Mouse (Mus musculus) layer of hippocampus, postnatal 36 days (tissue): Measurements from ENCODE around the gene Slbp. TPM values are rescaled to one million over a fixed set of nuclear protein-coding genes. Genes with fewer than 3 reads are reported as not detected.

ENCODE experiments used
- DNase-seq, 2 experiments: peaks; one replicate each; pipeline ENCODE4 v3.0.0; 2022
- total RNA-seq, 2 experiments: library from RNA; stranded (reverse); gene quantifications; 2 replicates each; pipeline ENCODE4 v1.2.3; 2021

The Slbp gene
- 10 to 100 TPM; 21.0 to 21.1 TPM for total RNA-seq

DNA sequence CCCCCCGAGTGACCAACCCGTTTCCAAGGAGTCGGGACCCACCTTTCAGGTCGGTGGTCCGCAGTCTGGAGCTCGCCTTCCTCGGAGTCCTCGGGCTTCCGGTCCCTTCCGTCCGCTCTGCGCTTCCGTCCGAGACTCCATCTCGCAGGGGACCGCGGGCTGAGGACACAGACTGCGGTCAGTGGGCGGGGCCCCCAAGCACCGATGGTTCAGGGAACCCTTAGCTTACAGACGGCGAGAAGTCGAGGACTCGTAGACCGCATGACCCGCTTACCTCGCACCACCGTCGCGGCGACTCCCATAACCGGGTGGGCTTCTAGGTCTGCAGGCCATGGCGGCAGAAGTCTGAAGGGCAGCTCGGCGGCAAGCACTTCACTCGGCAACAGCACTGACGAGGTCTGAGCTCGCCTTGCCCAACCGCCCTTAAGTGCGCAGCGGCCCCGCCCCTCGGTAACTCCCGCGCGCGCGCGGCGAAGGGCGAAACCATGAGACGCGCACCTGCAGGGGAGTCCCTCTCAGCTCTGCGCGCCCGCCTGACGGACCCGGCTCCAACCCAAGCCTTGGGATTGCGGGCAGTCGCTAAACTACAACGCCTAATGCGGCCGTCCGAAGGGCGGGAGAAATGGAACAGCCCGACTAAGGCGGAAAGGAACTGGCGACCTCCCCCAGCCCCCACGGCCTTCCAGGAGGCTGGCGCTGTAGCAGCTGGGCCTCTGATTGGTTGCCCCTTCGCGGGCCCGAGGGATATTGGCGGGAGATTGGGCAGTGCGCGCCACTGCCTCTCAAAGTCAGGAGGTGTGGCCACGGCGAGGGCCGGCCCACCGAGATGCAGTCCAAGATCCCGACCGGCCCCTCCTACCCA lies at the start of gene Slbp:
Slbp (minus strand) TSS at position 654 of the 862 bp plus-strand sequence.
- peak; percentile 97 for DNase-seq

DNA sequence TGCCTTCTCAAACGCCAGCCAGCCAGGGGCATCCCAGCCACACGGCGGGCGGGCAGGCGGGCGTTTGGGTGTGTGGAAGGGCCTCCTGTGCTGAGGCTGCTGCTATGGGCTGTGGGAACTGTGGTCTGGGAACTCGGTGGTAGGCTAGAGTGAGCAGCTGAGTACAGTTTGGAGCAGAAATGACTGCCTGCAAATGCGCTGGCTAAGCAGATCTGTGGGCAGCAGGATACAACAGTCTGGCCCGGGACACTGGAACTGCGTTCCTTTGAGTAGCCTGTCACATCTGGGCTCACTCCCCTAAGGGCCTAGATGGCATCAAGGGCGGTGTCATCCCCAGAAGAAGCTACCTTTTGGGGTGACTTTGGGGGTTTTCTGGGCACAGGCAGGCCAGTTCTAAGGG lies 49.5 kb upstream of the Slbp start:
- no peak for DNase-seq

- DNase-seq = no peak
Measured at GRCm38 (mm10) chr5:33700010-33700409, 47.6 kb upstream of the Slbp start.

DNA sequence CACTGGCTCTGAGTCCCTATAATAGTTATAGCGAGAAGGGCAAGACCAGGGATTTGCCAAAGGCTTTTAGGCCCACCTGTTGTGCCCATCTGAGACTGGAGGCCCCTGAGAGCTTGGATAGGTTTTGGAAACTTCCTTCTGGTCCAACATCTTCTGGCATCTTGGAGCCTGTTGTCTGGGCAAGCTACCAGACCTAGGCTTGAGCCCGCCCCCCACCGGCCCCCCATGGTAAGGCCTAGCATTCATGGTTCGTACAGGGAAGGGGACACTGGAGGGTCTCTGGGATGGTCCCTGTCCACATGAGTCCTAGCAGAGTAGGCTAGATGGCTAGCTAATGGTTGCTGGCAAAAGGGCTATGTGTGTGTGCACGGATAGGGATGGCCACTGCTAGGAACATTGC lies 46.3 kb upstream of the Slbp start:
- no peak for DNase-seq

DNA sequence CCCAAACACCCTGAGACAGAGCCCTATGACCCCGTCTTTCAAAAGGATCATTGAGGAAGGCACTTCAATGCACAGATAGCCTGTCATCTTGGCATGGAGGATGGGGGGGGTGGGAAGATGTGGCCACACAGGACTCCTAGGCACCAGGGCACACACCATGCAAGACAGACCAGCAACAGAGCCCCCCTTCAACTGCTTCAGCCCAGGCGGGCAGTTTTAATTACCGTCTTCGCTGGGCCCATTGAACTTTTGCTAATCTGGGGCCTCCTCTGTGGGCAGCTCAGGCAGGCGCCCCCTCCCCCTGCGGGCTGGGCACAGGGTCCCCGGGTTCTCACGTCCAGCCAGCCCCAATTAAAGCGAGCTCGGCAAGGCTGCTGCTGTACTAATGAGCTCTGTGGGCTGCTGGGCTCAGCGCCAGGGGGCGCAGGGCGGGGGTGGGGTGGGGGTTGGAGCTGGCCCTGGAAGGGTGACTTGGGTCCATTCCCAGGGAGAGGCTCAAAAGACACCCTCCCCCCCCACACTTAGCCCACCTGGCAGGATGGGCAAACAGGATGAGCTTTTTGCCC lies 45.7 kb upstream of the Slbp start:
- peak; percentile 48 to 75 for DNase-seq

DNA sequence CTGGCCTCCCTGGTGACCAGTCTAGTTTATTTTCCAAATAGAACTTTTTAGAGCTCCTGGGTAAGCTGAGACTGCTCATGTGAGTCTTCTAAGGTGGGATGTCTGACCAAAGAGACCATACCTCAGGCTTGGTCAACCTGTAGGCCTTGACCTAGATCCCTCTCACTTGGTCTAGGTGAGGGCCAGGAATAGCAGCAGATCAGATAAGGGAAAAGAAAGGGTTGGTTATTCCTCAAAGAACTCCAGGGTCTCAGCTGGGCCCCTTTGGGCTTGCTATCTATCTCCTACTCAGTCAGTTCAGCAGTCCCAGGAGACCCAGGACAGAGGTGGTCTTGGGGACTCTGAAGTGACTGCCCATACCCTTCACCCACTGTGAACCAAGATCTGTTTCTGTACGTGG lies 45.2 kb upstream of the Slbp start:
- no peak for DNase-seq

DNA sequence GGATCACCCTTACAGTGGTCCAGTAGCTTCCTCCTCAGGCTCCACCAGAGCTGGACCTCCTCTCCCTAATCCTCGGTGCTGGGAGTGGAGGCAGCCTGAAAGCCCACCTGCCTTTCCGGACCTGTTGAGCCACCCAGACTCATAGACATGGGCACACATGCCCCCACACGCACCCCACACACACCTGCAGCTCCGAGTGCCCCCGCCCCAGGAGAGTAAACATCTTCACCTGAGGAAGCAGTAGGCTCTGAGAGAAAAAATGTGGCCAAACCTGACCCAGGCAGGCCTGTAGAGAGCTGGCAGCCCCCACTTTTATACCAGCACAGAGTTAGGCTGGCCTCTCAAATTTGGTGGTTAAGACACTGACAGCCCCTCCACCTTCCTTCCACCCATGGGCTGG lies 44.1 kb upstream of the Slbp start:
- no peak for DNase-seq

DNA sequence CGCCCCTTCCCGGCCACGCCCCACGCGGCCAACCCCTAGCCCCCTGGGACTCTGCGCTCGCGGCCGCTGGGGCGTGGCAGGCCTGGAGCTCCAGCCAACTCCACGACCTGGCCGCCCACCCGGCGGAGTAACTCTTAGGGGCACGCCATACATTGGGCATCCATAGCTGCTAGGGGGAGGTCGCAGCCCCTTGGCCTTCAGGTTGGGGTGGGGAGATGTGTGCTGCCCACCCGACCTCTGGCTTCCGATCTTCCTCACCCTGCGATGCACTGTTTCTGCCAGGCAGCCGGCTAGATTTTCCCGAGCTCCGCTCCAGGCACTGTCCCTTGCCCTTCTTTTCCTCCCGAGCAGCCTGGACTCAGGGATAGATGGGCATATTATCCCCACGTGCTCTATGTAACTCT lies 43.3 kb upstream of the Slbp start:
- DNase-seq = no peak

DNA sequence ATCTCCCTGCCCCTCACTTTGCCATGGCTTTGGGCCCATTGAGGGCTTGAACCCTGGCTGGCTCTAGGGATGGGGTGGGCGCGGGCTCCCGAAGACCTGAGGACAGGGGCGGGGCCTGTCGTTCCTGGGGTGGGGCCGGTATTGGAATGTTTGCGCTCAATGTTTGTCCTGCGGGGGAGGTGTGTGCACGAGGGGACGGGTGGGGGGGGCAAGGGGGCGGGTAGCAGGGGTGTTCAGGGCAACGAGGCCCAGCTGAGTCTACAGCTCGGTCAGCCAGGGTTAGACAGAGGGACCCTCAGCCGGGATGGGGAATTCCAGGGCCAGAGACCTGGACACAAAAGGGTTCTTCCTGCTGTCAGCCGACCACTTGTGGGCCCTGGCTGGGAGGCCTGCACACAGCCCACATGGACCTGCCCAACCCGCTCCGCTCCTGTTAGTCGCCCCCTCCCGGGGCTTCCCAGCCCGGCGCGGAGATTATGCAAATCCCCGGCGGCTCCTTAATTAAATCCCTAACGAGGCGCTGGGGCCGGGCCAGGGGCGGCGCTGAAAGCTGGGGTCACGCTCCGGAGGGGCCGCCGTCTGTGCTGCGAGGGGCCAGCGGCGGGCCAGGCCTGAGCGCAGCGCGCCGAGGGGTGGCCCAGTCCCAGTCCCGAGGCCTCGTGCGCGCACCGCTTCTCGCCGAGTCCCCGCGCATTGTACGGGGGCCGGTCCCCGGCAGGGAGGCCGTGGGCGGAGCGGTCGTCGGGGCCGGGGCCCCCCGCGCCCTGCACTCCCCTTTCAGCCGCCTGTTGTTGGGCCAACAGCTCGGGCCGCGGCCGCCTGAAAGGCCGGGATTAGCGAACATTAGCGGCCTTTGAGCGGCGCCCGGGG lies 42.7 kb upstream of the Slbp start:
- peak; percentile 67 to 77 for DNase-seq

DNA sequence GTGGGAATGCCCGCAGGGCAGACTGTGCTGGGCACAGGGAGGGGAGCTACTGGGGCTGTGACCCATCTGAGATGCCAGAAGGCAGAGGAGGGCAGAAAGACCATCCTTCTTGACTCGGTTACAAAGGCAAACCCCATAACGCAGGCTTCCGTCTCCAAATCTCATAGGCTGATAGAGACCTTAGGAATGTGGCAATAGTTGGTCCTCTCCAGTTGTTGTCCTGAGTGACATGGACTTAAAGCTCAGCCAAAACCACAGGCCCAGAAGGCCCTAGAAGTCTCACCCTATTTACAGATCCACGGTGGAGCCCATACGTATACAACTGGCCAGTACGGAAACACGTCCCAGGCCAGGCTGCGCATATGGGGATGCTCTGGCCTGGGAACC lies 42.1 kb upstream of the Slbp start:
- DNase-seq = no peak

DNA sequence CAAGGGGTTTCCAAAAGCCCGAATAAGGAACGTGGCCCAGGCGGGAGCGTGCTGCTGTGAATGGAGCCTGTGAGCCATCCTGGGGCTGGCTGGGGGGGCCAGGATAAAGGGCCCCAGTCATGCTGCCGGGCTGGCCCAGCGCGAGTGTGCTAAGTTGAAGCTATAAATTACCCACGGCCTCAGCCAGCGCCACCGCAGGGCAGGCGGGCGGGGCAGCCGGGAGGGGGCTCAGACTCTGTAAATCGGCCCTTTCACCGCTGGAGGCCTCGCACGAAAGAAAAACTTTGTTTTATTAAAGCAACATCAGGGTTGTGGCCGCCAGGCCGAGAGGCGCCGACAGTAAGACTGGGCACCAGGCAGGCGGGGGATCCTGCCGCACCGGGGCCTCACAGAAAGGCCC lies 40.0 kb upstream of the Slbp start:
- no peak for DNase-seq

- DNase-seq = no peak
Measured at GRCm38 (mm10) chr5:33689852-33690645, 37.7 kb upstream of the Slbp start.

DNA sequence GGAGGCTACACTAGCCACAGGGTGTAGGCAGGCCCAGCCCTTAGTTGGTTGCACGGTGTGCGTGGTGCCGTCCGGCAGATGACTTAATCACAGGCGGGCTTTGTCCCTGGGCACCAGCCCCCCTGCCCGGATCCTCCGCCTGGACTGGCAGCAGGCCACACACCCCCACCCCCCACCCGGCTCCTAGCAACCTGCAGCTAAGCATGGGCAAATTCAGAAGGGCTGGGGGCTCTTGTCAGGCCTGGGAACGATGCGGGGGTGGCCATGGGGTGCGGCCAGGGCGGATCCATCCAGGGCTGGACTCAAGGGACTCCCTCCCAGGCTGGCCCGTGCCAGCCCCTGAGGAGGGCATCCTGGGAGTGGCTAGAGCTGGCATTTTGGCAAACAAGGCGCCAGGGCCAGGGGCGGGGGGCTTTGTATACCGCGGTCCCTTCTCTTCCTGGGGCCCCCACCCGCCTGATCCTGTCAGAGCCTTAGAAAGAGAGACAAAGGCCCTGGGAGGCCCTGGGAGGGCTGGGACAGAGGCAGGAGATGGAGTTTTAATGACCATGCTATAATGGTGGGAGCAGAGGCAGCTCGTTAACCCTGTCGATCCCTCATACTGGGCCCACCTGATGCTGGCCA lies 37.0 kb upstream of the Slbp start:
- no peak for DNase-seq

GRCm38 (mm10) chr5:33688278-33689220 lies 36.2 kb upstream of the Slbp start:
- no peak for DNase-seq

- no peak for DNase-seq
Measured at GRCm38 (mm10) chr5:33687142-33687541, 34.8 kb upstream of the Slbp start.

DNA sequence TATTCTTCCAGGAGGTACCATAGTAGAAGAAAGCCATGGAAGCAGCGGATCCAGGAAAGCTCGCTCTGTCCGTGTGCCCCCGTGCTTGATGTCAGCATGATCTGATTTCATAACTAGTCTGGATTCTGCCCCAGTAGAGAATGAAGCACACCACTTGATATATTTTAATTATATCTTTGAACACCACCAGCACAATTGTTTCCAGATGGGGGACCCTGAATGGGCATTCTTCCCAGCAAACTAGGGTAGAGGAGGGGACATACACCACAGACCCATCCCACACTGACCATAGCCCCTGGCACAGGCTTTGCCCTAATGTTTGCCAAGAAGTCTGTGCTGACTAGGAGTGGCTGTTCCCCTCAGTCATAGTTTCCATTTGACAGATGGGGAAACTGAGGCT lies 32.6 kb upstream of the Slbp start:
- no peak for DNase-seq

DNA sequence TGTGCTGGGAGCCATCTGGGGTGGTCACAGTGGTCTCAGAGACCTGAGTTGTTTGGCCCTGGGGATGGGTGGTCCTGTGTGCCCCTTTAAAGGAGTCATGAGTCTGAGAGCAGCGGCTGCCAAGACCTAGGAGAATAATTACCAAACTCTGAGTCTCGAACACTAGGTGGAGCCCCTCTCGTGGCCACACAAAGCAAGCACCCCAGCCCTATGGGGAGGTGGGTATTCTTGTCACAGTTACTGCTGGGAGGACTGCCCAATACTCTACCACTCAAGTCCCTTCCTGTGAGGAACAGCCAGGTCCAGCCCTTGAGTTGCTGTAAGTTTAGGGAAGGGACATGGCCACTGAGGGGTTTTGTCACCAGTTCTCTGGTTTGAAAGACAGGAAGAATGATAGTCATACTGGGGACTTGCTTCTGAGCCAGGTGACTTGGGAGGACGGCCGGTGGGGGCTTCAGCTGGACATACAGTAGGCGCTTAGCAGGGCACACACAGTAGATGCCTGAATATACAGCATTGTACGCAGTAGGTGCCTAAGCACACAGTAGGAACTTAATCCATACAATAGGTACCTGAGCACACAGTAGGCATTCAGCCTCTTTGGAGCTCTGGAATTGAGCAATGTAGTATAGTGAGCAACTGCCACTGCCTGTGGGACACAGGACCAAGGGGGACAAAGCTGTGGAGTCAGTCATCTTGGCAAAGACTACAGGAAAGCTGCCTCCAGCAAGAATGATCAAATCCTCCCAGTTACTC lies 31.7 kb upstream of the Slbp start:
- peak; percentile 38 to 41 for DNase-seq

GRCm38 (mm10) chr5:33682963-33683362 lies 30.6 kb upstream of the Slbp start:
- DNase-seq = no peak

DNA sequence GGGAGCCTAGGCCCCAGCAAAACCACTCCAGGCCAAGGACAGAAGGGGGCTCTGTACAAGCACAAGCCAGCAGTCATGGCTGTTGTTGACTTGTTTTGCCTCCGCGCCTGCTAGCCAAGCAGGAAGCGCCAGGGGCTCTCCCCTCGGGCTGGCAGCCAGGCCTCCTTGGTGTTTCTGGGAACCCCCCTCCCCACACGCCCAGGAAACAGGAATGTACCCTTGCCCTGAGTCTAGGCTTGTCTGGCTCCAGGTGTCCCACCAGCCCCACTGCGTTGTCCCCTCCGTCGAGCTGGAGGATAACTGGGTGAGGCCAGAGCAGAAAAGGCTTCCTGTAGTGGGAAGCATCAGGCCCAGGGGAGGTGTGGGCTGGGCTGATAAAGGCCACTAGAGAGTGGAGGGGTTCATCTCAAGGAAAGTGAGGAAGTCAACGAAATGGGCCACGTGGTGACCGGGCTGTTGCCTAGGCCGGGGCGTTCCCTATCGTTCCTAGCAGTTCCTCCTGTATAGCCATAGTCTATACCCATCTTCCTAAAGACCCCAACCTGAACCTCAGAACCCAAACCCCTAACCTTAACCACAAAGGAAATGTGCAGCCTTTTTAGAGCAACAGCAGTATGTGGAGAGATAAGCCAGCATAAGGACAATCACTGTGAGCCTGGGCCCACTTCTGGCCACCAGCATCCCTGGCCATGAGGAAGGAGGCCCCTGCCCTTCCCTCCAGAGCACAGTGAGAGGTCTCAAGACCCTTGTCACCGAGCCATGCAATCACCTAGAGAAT lies 29.4 kb upstream of the Slbp start:
- no peak for DNase-seq
